Mouse (Mus musculus) liver, embryonic 14.5 days (tissue): ENCODE measurements around the gene Rbm28.

Experiments used
- CTCF ChIP-seq: IDR thresholded peaks from 2 replicates; pipeline ENCODE4 v1.5.1; 2016; ENCODE audit warnings: antibody characterized with exemption, low read depth, control low read depth
- EP300 ChIP-seq: IDR thresholded peaks from 2 replicates; pipeline ENCODE4 v1.6.1; 2016; ENCODE audit warnings: antibody characterized with exemption, low read depth

GRCm38 (mm10) chr6:29144971-29145370, 19.8 kb downstream of the Rbm28 start:
- TF ChIP-seq CTCF (no peak), EP300 (no peak)
